Mouse (Mus musculus): Measurements from ENCODE around the gene Gng7. TPM values are rescaled to one million over a fixed set of nuclear protein-coding genes. Genes with fewer than 3 reads are reported as not detected.

Gng7 gene
- polyA plus RNA-seq (2012; rRNA removed): 0.25 and 0.29 TPM in 2 replicates

GRCm38 (mm10) chr10:81014393-81015384 is at the start of gene Gng7:
Gene Gng7, minus strand, starts transcription at chr10:81014945.

GRCm38 (mm10) chr10:81059603-81060543 is 45.1 kb upstream of the Gng7 start, which contains the start of gene Sgta:
Gene Sgta, minus strand, starts transcription at chr10:81060181.

GRCm38 (mm10) chr10:81036988-81037580 is 22.3 kb upstream of the Gng7 start, which contains the start of gene Slc39a3:
Gene Slc39a3, minus strand, starts transcription at chr10:81037426.

GRCm38 (mm10) chr10:81025639-81026275 is 11.0 kb upstream of the Gng7 start, which contains the start of gene Diras1:
Gene Diras1, minus strand, starts transcription at chr10:81025662.

GRCm38 (mm10) chr10:80929299-80930226 is 85.2 kb downstream of the Gng7 start, which contains the start of gene Gadd45b:
Gene Gadd45b, plus strand, starts transcription at chr10:80930073.

GRCm38 (mm10) chr10:80917779-80918434 is 96.8 kb downstream of the Gng7 start, which contains the start of gene Lmnb2:
Gene Lmnb2, minus strand, starts transcription at chr10:80918245.

GRCm38 (mm10) chr10:80900318-80901247 is 114.2 kb downstream of the Gng7 start, which contains the start of gene Timm13:
Gene Timm13, minus strand, starts transcription at chr10:80900969.

Other genes starting within 250 kb of the Gng7 start
- 36.9 and 42.4 TPM in 2 replicates for gene Sf3a2, start 216.7 kb downstream of the Gng7 start, polyA plus RNA-seq (2012; rRNA removed)
- gene Plekhj1, start 216.3 kb downstream of the Gng7 start, polyA plus RNA-seq (2012; rRNA removed): 44.3 and 48.4 TPM in 2 replicates
- 0.31 and 0.32 TPM in 2 replicates for gene Amh, start 209.7 kb downstream of the Gng7 start, polyA plus RNA-seq (2012; rRNA removed)
- gene Jsrp1, start 201.4 kb downstream of the Gng7 start, polyA plus RNA-seq (2012; rRNA removed): 0.03 and 0.50 TPM in 2 replicates
- 574 and 704 TPM in 2 replicates for gene Oaz1, start 188.3 kb downstream of the Gng7 start, polyA plus RNA-seq (2012; rRNA removed)
- not detected in 2 replicates for gene Lingo3, start 170.9 kb downstream of the Gng7 start, polyA plus RNA-seq (2012; rRNA removed)
- gene Lsm7, start 159.7 kb downstream of the Gng7 start, polyA plus RNA-seq (2012; rRNA removed): 222 and 233 TPM in 2 replicates
- gene Sppl2b, start 159.7 kb downstream of the Gng7 start, polyA plus RNA-seq (2012; rRNA removed): 58.7 and 66.2 TPM in 2 replicates
- 0.02 and 0.05 TPM in 2 replicates for gene Tmprss9, start 143.1 kb downstream of the Gng7 start, polyA plus RNA-seq (2012; rRNA removed)
- 99.7 and 111 TPM in 2 replicates for gene Timm13, start 114.0 kb downstream of the Gng7 start, polyA plus RNA-seq (2012; rRNA removed)
- gene Lmnb2, start 96.7 kb downstream of the Gng7 start, polyA plus RNA-seq (2012; rRNA removed): 11.5 and 11.8 TPM in 2 replicates
- 2.1 and 2.2 TPM in 2 replicates for gene Gadd45b, start 84.9 kb downstream of the Gng7 start, polyA plus RNA-seq (2012; rRNA removed)
- 0.01 TPM in 1 of 2 replicates, not detected in the other for gene Diras1, start 10.7 kb upstream of the Gng7 start, polyA plus RNA-seq (2012; rRNA removed)
- gene Slc39a3, start 22.5 kb upstream of the Gng7 start, polyA plus RNA-seq (2012; rRNA removed): 3.4 and 3.8 TPM in 2 replicates
- gene Sgta, start 45.2 kb upstream of the Gng7 start, polyA plus RNA-seq (2012; rRNA removed): 33.9 and 37.4 TPM in 2 replicates
- gene Thop1, start 55.1 kb upstream of the Gng7 start, polyA plus RNA-seq (2012; rRNA removed): 20.2 and 21.2 TPM in 2 replicates
- 10.0 and 12.8 TPM in 2 replicates for gene Creb3l3, start 83.9 kb upstream of the Gng7 start, polyA plus RNA-seq (2012; rRNA removed)
- 48.6 and 59.6 TPM in 2 replicates for gene Map2k2, start 91.0 kb upstream of the Gng7 start, polyA plus RNA-seq (2012; rRNA removed)
- 13.8 and 16.4 TPM in 2 replicates for gene Zbtb7a, start 120.3 kb upstream of the Gng7 start, polyA plus RNA-seq (2012; rRNA removed)
- 9.9 and 11.4 TPM in 2 replicates for gene Pias4, start 153.0 kb upstream of the Gng7 start, polyA plus RNA-seq (2012; rRNA removed)
- gene Eef2, start 161.7 kb upstream of the Gng7 start, polyA plus RNA-seq (2012; rRNA removed): 555 and 587 TPM in 2 replicates
- gene Dapk3, start 168.1 kb upstream of the Gng7 start, polyA plus RNA-seq (2012; rRNA removed): 15.3 and 17.6 TPM in 2 replicates
- not detected in 2 replicates for gene 4930442H23Rik, start 168.9 kb upstream of the Gng7 start, polyA plus RNA-seq (2012; rRNA removed)
- not detected in 2 replicates for gene Nmrk2, start 187.1 kb upstream of the Gng7 start, polyA plus RNA-seq (2012; rRNA removed)
- gene Atcay, start 215.9 kb upstream of the Gng7 start, polyA plus RNA-seq (2012; rRNA removed): under 0.01 and 0.02 TPM in 2 replicates
- gene Zfr2, start 218.2 kb upstream of the Gng7 start, polyA plus RNA-seq (2012; rRNA removed): 0.55 and 0.80 TPM in 2 replicates
- gene Matk, start 238.0 kb upstream of the Gng7 start, polyA plus RNA-seq (2012; rRNA removed): 0.77 and 0.83 TPM in 2 replicates

Measured in liver, embryonic 14 days (tissue).